Mouse (Mus musculus) right cerebral cortex, postnatal 10 days (tissue): ENCODE results near the gene Cdh12.
"Not testable (repeated sequence)": the region's sequence is repeated elsewhere in the genome, so short reads cannot be mapped to it uniquely, and the experiment has no call there.

Experiments used
- DNase-seq, 2 experiments: peaks; one replicate each; pipeline ENCODE4 v3.0.0; 2021; ENCODE audit warnings: low spot score in 2 of 2

Gene Cdh12

GRCm38 (mm10) chr15:21375460-21375859, 926.4 kb downstream of the Cdh12 start:
- DNase-seq, result no peak

- DNase-seq, result no peak
Measured at GRCm38 (mm10) chr15:21375871-21376270, 926.8 kb downstream of the Cdh12 start.

- DNase-seq, result not testable (repeated sequence)
Measured at GRCm38 (mm10) chr15:21391442-21391841, 942.4 kb downstream of the Cdh12 start.

GRCm38 (mm10) chr15:21393080-21393479, 944.0 kb downstream of the Cdh12 start:
- DNase-seq, result no peak

- DNase-seq, result peak; percentile 52 to 78
Measured at GRCm38 (mm10) chr15:21405196-21405595, 956.1 kb downstream of the Cdh12 start.

DNA sequence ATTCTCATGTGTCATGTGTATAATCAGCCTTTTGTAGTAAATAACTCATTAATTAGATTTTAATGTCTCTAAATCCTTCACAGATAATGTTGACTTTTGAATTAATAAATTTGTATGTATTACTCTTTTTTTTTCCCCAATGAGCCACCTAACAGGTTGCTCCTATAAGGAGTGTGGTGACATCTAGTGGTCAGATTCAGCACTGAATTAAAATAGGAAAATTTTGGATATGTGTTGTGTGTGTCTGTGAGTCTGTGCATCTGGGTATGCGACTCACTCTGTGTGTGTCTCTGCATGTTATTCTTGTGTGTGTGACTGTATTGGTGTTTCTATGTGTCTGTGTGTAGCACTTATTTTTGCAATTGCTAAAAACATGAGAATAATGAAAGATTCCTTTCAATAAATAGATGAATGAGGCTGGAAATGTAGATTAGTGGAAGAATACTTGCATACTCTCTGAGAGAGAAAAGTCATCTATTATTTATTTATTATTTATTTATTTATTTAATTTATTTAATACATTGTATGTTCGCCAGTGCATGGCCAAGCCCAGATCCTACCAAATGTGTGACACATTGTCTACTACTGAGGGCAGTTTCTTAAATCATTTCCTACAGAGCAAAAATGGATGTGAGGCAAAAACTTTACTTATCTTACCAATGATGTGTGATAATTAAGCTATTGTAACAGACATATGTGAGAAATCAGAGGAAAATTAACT, 958.4 kb downstream of the Cdh12 start:
- no peak for DNase-seq

- DNase-seq, result no peak
Measured at GRCm38 (mm10) chr15:21437347-21437746, 988.3 kb downstream of the Cdh12 start.

GRCm38 (mm10) chr15:21437924-21438323, 988.9 kb downstream of the Cdh12 start:
- DNase-seq, result no peak

GRCm38 (mm10) chr15:21458098-21458497, 1009.0 kb downstream of the Cdh12 start:
- no peak for DNase-seq

- no peak for DNase-seq
Measured at GRCm38 (mm10) chr15:21519355-21519869, 1070.3 kb downstream of the Cdh12 start.

GRCm38 (mm10) chr15:21530804-21531203, 1081.7 kb downstream of the Cdh12 start:
- peak; percentile 24 to 29 for DNase-seq

DNA sequence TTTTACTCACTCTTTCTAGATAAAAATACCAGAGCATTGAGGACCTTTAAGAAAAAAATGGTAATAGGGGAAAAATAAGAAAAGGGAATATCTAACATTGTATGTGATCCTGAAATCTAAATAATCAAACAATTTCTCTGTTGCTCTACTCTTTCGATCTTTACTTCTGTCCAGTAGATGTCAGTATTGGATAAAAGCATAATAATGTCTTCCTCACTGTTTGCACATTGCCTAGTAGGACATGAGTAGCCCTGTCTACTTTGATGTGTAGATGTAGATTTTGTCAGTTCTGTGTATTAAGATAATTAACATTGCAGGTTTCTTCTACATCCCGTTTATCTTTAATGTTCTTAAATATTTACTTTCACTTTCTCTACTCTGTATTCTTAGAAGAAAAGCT, 1087.8 kb downstream of the Cdh12 start:
- DNase-seq, result no peak

DNA sequence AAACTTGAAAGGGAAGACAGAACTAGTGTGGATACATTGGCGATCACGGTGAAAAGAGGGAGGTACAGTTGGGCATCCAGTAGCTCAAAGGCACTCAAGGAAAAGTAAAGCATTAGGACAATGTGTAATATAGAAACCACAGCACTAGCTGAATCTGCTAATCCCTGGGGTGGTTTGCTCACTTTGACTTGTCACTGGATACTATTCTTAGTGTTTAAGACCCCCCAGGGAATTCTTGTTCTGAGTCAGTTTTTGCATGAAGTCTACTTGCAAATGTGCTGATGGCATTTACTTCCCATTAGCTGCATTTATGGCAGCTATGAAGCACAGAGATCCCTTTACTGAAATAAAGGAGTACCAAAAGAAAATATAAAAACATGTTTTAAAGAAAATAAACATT, 1095.7 kb downstream of the Cdh12 start:
- no peak for DNase-seq

DNA sequence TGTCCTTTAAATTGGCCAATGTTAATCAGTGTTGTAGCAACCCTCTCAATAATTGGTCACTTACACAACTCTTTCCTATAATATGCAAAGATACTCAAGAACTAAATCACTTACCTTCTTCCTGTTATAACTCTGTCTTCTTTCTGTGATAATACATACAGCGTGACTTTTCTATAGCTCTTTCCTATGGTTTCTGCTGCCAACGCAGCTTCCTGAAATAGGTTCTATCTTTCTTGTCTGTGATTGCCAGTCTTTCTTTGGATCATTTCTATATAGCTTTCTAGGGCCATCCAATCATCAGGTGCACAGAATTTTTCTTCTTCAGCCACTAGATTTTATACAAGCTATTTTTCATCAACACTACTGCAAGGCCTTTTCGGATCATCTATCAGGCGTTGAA, 1106.9 kb downstream of the Cdh12 start:
- DNase-seq, result no peak

GRCm38 (mm10) chr15:21566314-21567051, 1117.4 kb downstream of the Cdh12 start:
- DNase-seq, result no peak

- no peak for DNase-seq
Measured at GRCm38 (mm10) chr15:21604510-21604909, 1155.4 kb downstream of the Cdh12 start.
